Mouse (Mus musculus) lung, postnatal 0 days (tissue): ENCODE measurements around the gene Slc1a4.

Experiments
- CTCF ChIP-seq: IDR thresholded peaks from 2 replicates; pipeline ENCODE4 v1.5.1; 2016; ENCODE audit warnings: antibody characterized with exemption, mild to moderate bottlenecking
- EP300 ChIP-seq: IDR thresholded peaks from 2 replicates; pipeline ENCODE4 v1.6.1; 2016; ENCODE audit warnings: antibody characterized with exemption, mild to moderate bottlenecking, control low read depth

- TF ChIP-seq EP300 (no peak), CTCF (no peak)
Observed at GRCm38 (mm10) chr11:20361354-20361753, 28.8 kb upstream of the Slc1a4 start.
